Mouse (Mus musculus) heart, postnatal 36 days (tissue): ENCODE results near the gene Serpinb9f. TPM values are rescaled to one million over a fixed set of nuclear protein-coding genes. Genes with fewer than 3 reads are reported as not detected.
"Not testable (repeated sequence)": the region's sequence is repeated elsewhere in the genome, so short reads cannot be mapped to it uniquely, and the experiment has no call there.

Experiments used
- DNase-seq, 2 experiments: peaks; one replicate each; pipeline ENCODE4 v3.0.0; 2021 to 2022
- intact Hi-C: fragments of 180-260 bp; cut with DNase I; formaldehyde crosslinking; loops from one replicate; pipeline ENCODE4 v1.15.1; 2025
- total RNA-seq, 2 experiments: library from RNA; stranded (reverse); gene quantifications; 2 replicates each; pipeline ENCODE4 v1.2.3; 2021

Serpinb9f gene
- total RNA-seq: not detected

DNA sequence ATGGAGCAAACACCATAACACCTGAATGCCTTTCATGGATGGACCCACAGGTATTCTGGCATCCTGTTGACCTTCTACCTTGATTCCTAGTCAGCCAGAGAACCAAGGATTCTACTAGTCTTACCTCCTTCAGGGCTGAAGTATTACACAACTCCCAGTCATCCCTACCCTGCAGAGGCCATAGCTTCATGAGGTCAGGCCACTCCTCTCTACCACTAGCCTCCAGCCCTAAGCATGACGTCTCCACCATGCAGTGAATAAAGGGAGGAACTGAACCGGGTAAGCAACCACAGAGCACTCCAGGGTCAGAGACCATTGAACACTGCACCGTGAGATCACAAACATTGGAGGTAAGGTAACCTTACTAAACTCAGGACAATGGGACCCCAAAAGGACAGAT lies at the start of gene Serpinb9f:
Serpinb9f (plus strand) TSS at position 301 of the 400 bp plus-strand sequence.
- DNase-seq, intact Hi-C loops: not testable (repeated sequence)

DNA sequence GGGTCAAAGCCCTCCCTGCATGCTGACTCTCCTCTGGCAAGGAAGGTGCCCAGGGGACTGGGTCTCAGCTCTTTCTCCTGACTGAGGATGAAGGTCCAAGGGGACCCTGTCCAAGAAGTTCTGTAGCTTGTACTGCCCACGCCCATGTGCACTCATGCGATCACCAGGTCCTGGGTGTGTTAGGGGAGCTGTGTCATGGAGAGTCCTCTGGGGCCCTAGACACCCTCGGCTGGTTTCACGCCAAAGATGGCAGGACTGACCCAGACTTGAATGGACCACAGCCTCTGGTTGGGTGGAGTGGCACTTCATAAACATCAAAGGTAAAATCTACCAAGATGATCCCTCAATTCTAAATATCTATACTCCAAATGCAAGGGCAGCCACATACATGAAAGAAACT lies 15.2 kb upstream of the Serpinb9f start:
- intact Hi-C loops, DNase-seq: not testable (repeated sequence)

DNA sequence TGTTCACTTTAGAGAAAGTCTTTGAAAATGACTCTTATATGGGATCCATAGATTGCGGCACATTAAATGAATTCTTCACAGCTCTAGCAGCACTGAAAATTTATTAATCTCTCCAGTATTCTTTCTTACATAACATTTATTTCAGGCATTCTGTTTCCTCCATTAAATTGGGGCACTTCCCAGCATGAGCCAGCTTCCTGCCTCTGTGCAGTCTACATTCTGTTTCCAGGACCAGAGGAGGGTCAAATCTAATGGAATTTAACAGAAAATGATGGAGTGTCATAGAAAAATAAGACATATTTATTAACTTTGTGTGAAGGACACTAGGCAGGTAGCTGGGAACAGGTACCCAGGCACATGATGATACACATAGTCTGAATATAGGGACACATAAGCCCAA lies 32.8 kb downstream of the Serpinb9f start:
- intact Hi-C loops, DNase-seq: not testable (repeated sequence)

Other genes with a start within 250 kb of the Serpinb9f start
- not detected for gene Serpinb1b, start 245.5 kb upstream of the Serpinb9f start, total RNA-seq
- gene Serpinb9c, start 164.3 kb upstream of the Serpinb9f start, total RNA-seq: not detected
- gene Serpinb9d, start 131.1 kb upstream of the Serpinb9f start, total RNA-seq: not detected
- not detected for gene Serpinb9e, start 74.5 kb upstream of the Serpinb9f start, total RNA-seq
- gene Gm11397, start 71.7 kb downstream of the Serpinb9f start, total RNA-seq: not detected
- gene Serpinb9g, start 160.7 kb downstream of the Serpinb9f start, total RNA-seq: not detected